Mouse (Mus musculus) forebrain, embryonic 10.5 days (tissue): ENCODE measurements at regions not wholly inside any gene's neighbourhood (a gene's known extent, or its start where the extent isn't known, plus 50 kb on each side); places are given as distances from the start of the nearest gene placed in this dataset.

ENCODE experiments used
- DNase-seq: peaks from one replicate; pipeline ENCODE4 v3.0.0-alpha.2; 2017; ENCODE audit warnings: low spot score; ENCODE audit errors: extremely low spot score
- H3K27ac ChIP-seq: fragments of 300-500 bp; sonication (generic); 2 replicates; pipeline ENCODE4 v1.5.1; 2016; ENCODE audit warnings: mild to moderate bottlenecking
- H3K27me3 ChIP-seq: fragments of 300-500 bp; sonication (generic); 2 replicates; pipeline ENCODE4 v1.6.1; 2016; ENCODE audit warnings: mild to moderate bottlenecking; ENCODE audit not compliant: poor library complexity, severe bottlenecking
- H3K36me3 ChIP-seq: fragments of 300-500 bp; sonication (generic); replicated peaks from 2 replicates; pipeline ENCODE4 v1.6.1; 2016; ENCODE audit warnings: mild to moderate bottlenecking, moderate library complexity
- H3K4me1 ChIP-seq: fragments of 300-500 bp; sonication (generic); 2 replicates; pipeline ENCODE4 v1.6.1; 2016
- H3K4me3 ChIP-seq: fragments of 300-500 bp; sonication (generic); 2 replicates; pipeline ENCODE4 v1.5.1; 2016; ENCODE audit warnings: mild to moderate bottlenecking, moderate library complexity
- H3K9me3 ChIP-seq: fragments of 300-500 bp; sonication (generic); 2 replicates; pipeline ENCODE4 v1.6.1; 2016; ENCODE audit warnings: mild to moderate bottlenecking, moderate library complexity
- WGBS: fragments of 180-500 bp; shearing (Covaris S2); methylation state at CpG from one replicate; pipeline ENCODE4 v1.1.7; 2016; 5-methylcytosine and 5-hydroxymethylcytosine counted together

DNA sequence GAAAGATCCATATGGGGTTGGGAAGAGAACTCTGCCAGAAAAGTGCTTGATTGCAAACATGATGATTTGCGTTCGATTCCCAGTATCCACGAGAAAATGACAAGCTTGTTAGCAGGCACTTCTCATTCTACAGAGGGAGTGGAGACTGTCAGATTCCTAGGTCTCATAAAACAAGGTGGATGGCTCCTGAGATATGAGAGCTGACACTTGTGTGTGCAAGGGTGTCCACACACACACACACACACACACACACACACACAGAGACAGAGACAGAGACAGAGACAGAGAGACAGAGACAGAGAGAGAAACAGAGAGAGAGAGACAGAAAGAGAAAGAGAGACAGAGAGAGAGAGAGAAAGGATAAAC, 585.4 kb downstream of the Cdk5rap2 start:
- no peak for DNase-seq
- Histone ChIP-seq H3K27ac (0 out of 2 replicates have a peak overlapping the region, but pooled peaks have one; percentile 30), H3K27me3 (peaks cover 9% of the 10 kb centered on the region; the same call in 1 of the 2 replicates), H3K4me1 (peaks cover 21% of the 10 kb centered on the region), H3K9me3 (no peaks in the 10 kb centered on the region), H3K36me3 (no peaks in the 10 kb centered on the region), H3K4me3 (no peak overlapping the region)
- WGBS = 42% methylated on average over 3 of the region's 3 CpGs

DNA sequence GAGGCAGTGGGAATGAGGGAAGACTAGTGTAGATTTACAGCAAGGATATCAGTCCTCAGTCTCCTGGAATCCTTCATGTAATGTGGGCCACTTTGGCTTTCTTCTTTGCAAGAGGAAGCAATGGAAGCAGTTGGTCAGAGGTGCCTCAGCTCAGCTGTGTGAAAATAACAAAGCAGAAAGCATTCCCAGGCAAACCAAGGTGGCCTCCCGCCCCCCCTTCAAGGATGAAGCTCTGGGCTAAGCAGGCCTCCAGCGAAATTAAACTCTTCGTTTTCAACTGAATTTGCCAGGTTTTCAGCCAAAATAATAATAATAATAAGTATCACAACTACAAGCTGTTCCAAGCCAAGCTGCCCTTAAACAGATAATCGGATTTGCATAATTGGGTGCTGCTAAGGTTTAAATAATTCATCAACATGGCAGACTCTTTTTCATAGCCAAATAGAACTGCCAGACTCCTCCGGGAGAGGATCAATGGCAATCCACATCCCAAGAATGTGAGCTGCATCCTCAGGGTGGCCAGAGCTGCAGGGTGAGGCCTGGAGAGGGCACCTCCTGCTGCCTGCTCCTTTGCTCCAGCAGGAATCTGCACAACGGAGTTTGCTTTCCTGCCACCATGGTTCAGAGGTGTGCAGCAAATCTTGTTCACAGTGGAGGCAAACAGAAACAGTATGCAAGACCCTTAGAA, 585.9 kb downstream of the Cdk5rap2 start:
- Histone ChIP-seq H3K27me3 (peaks cover 9% of the 10 kb centered on the region; the same call in 1 of the 2 replicates), H3K4me1 (peaks cover 21% of the 10 kb centered on the region), H3K36me3 (no peaks in the 10 kb centered on the region), H3K4me3 (no peak overlapping the region), H3K9me3 (no peaks in the 10 kb centered on the region), H3K27ac (0 out of 2 replicates have a peak overlapping the region, but pooled peaks have one; percentile 30)
- WGBS = 10% methylated on average over 6 of the region's 6 CpGs
- DNase-seq = peak; percentile 17

DNA sequence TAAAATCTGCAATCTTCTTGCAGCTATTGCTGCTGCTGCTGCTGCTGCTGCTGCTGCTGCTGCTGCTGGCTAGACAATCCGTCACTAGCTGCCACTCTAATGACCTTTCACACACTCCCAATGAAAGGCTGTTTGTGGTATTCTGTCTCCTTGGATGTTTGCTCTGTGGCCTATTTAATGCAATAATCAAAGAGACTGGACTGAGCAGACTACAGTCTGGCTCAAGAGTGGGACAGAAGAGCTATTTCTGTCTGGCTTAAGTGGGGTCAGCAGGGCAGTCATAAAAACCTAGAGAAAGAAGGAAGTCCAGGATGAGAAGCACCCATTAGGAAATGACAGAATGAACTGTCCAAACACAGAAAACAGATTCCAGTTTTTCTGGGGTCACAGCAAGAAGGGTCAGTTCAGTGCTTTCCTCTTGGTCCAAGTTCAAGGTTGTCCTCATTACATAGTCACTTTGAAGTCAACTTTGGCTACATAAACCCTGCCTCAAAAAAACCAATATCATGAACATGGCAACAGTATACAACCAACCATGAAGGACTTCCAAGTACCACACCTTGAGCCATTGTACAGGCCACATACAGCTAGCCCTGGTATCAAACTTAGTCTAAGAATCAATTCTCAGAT, 586.8 kb downstream of the Cdk5rap2 start:
- Histone ChIP-seq H3K27ac (no peak overlapping the region), H3K36me3 (no peaks in the 10 kb centered on the region), H3K9me3 (no peaks in the 10 kb centered on the region), H3K4me3 (no peak overlapping the region), H3K4me1 (peaks cover 21% of the 10 kb centered on the region), H3K27me3 (peaks cover 9% of the 10 kb centered on the region; the same call in 1 of the 2 replicates)
- 10% methylated on average over 1 of the region's 1 CpGs for WGBS
- no peak for DNase-seq

DNA sequence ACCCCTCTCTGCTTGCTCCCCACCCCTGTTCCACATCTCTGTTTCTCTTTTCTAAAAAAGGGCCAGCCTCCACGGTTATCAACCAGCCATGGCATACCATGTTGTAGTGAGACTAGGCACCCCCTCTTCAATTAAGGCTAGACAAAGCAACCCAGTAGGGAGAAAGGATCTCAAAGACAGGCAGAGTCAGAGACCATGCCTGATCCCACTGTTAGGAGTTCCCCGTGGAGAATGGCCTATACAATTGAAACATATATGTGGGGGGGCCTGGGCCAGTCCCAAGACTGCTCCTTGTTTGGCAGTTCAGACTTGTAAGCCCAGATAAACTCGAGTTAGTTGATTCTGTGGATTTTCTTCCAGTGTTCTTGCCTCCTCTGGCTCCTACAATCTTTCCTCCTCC, 591.4 kb downstream of the Cdk5rap2 start:
- DNase-seq = no peak
- Histone ChIP-seq H3K4me3 (no peak overlapping the region), H3K27me3 (no peaks in the 10 kb centered on the region), H3K9me3 (no peaks in the 10 kb centered on the region), H3K27ac (no peak overlapping the region), H3K4me1 (peaks cover 9% of the 10 kb centered on the region), H3K36me3 (no peaks in the 10 kb centered on the region)
- 10% methylated on average over 3 of the region's 3 CpGs for WGBS

DNA sequence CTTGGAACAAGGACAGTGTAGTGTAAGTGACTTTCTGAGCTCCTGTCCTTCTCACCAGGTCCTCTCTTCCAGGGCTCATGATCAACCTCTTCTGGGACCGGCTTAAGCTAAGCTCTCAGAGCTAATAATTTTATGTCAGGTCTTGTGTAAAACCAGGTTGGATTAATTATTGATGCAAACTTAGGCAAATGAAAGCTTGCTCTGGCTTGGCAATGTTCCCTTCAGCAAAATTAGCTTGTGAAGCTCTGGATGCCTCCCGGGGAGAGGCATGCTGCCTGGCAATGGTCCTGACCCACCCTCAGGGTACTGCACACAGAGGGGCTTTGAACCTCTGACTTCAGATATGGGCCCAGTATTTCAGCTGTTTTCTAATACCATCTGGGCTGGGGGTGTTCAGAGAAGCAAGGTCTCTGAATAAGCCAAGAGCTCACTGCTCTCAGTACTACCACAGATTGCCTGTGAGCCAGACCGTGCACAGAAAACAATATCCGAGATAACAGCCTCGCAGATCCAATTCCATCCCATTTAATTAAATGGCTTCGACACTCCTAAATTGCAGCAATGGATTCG, 624.7 kb downstream of the Cdk5rap2 start:
- H3K27ac ChIP-seq = no peak overlapping the region
- 91% methylated on average over 7 of the region's 7 CpGs for WGBS

DNA sequence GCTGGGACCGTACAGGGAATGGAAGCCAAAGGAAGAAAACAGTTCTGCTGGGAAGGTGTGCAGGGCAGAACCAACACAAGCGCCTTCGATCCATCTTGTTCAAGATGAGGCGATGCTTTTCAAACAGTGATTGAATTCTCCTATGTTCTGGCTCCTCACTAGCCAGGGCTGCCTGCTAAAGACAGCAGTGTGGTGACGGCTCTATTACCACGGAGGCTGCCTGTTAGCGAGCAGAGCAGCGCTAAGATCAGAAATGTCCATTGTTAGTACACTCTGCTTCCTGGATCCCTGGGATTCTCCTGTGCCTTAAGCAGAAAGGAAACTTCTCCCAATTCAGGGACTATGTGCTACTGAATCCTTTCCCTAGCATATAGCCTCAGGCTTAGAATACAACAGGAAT, 629.0 kb downstream of the Cdk5rap2 start:
- DNase-seq = no peak
- 81% methylated on average over 8 of the region's 8 CpGs for WGBS
- H3K4me1 ChIP-seq = no peaks in the 10 kb centered on the region

More for the DNA sequence above, 624.7 kb downstream of the Cdk5rap2 start:
- no peaks in the 10 kb centered on the region for H3K9me3 ChIP-seq
- no peaks in the 10 kb centered on the region for H3K27me3 ChIP-seq
- no peak for DNase-seq
- H3K4me1 ChIP-seq = no peaks in the 10 kb centered on the region
- no peaks in the 10 kb centered on the region for H3K36me3 ChIP-seq
- no peak overlapping the region for H3K4me3 ChIP-seq

DNA sequence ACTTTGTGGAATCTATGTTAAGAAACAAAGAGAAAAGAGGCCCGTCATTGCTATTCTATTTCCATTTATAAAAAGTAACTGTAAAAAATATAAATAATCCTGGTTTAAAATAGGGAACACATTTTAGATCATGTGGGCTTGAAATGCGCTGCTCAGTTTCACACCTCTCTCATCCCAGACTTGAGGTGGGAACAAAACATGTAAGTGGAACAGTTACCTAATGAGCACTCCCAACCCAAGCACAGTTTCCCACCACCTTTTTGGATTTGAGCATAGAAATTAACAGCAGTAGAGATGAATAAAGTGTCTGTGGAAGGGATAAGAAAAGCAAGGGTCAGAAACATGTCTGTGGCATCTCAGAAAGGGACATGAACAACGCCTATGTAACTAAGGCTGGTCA, 648.4 kb downstream of the Cdk5rap2 start:
- DNase-seq = no peak
- Histone ChIP-seq H3K4me1 (no peaks in the 10 kb centered on the region), H3K4me3 (no peak overlapping the region), H3K36me3 (no peaks in the 10 kb centered on the region), H3K27ac (no peak overlapping the region), H3K9me3 (no peaks in the 10 kb centered on the region), H3K27me3 (no peaks in the 10 kb centered on the region)
- WGBS = 89% methylated on average over 3 of the region's 3 CpGs

More for the DNA sequence above, 629.0 kb downstream of the Cdk5rap2 start:
- no peaks in the 10 kb centered on the region for H3K27me3 ChIP-seq
- no peaks in the 10 kb centered on the region for H3K9me3 ChIP-seq
- no peaks in the 10 kb centered on the region for H3K36me3 ChIP-seq
- no peak overlapping the region for H3K27ac ChIP-seq
- H3K4me3 ChIP-seq = no peak overlapping the region

DNA sequence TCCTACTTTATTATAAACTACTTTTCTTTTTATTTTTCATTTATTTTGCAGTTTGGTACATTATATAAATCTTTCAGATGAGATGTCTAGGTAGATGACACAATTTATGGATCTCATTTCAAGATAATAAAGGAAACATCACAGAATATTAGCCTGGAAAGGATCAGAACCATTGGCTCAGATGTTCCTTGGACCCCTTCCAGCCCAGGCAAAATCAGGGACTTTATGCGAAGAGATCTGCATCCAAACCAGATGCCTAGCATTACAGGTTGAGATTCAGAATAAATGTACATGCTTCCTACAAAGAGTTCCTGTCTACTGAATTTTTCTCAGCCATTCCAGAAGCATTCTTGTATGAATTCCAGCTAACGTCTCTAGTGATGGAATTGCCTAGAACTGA, 650.6 kb downstream of the Cdk5rap2 start:
- Histone ChIP-seq H3K27me3 (no peaks in the 10 kb centered on the region), H3K4me3 (no peak overlapping the region), H3K9me3 (no peaks in the 10 kb centered on the region), H3K27ac (no peak overlapping the region), H3K36me3 (no peaks in the 10 kb centered on the region), H3K4me1 (no peaks in the 10 kb centered on the region)
- no peak for DNase-seq
- 88% methylated on average over 2 of the region's 2 CpGs for WGBS

DNA sequence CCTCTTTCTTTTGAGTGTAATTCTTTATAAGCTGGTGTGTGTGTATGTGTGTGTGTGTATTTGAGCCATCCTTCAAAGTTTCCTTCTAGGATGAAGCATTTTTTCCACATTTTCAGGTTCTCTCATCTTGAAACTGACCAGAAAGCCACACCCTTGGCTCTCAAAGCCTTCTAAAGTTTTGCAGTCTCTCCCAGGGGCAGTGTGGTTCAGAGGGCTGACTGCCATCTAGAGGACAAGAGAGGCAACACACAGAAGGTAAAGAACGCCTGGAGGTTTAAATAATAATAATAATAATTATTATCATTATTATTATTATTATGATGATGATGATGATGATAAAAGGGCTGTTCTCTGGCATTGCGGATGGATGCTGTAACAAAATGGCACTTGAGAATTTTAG, 655.7 kb downstream of the Cdk5rap2 start:
- no peaks in the 10 kb centered on the region for H3K4me1 ChIP-seq
- no peaks in the 10 kb centered on the region for H3K36me3 ChIP-seq
- H3K9me3 ChIP-seq = no peaks in the 10 kb centered on the region
- H3K27me3 ChIP-seq = no peaks in the 10 kb centered on the region
- H3K4me3 ChIP-seq = no peak overlapping the region
- DNase-seq = no peak
- H3K27ac ChIP-seq = no peak overlapping the region
- 71% methylated on average over 2 of the region's 2 CpGs for WGBS

DNA sequence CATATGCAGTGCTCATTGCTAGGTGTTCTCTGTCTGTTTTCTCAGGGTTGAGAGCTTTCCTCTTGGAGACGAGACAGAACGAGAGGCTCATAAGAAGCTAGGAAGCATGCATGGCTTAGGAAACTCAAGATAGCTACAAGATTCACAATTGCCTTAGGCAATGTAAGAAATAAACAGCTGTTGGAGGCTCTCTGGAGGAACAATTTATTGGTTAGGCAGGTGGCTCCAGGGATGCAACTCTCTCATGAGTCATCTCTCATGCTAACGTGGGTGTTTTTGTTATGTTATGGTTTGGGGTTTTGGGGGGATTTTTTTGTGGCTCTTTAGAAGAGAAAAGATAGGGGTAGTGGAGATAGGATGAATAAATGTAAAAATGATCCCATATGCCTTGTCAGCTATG, 657.2 kb downstream of the Cdk5rap2 start:
- Histone ChIP-seq H3K4me1 (no peaks in the 10 kb centered on the region; the same call in 1 of the 2 replicates), H3K27ac (no peak overlapping the region), H3K9me3 (no peaks in the 10 kb centered on the region), H3K36me3 (no peaks in the 10 kb centered on the region), H3K4me3 (no peak overlapping the region), H3K27me3 (no peaks in the 10 kb centered on the region)
- no peak for DNase-seq
- WGBS = 89% methylated on average over 3 of the region's 3 CpGs

DNA sequence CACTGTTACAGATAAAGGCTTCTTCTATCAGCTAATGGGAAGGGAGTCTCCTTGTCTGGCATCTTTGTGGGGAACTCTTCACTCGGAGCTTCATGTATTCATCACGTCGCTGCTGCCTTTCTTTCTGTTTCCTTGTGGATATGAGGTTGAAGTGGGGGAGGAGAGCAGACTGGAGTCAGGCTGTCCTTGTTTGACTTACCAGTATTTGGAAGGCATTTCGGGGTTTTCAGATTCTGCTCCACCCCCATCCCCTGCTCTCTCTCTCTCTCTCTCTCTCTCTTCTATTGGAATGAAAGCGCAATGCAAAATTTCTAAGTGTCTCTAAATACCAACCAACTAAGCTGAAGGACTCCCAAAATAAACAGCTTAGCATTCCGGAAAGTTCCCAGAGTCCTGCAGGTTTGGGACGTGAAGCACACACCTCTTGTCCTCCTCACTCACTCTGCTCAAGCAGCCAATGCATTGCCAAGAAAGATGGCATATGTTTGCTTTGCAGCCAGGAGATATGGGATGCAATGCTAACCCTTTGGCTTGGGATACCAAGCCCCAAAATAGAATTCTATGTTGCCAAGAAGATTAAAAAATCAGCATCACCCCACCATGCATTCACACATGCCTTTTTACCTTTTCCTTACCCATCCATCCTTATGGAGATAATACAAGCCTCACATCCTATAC, 670.3 kb downstream of the Cdk5rap2 start:
- no peak for DNase-seq
- Histone ChIP-seq H3K9me3 (no peaks in the 10 kb centered on the region), H3K27ac (no peak overlapping the region), H3K36me3 (no peaks in the 10 kb centered on the region), H3K27me3 (no peaks in the 10 kb centered on the region), H3K4me1 (no peaks in the 10 kb centered on the region), H3K4me3 (no peak overlapping the region)
- WGBS = 84% methylated on average over 7 of the region's 7 CpGs
